14 mouse cellular contexts compared by ENCODE assay signal in the genomic region with DNA sequence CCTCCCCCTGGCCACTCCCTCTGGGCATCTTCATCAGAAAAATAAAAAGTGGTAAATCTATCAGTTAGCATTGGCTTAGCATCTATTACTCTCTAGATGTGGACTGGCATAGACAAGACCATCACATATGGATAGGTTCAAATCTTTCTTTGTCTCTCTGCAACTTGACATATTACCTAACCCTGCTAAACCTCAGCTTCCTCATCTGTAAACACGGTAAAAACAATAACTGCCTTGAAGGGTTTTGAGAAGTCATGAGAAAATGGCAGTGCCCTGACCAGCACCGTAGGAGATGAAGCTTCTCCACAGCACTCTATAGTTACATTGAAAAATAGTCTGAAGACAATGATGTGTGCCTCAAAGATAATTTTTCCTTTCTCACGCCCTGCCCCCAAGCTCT. TPM values are rescaled to one million over a fixed set of nuclear protein-coding genes. Genes with fewer than 3 reads are reported as not detected.
"Had no signal": no experiment of that assay in that cellular context is flagged by ENCODE, and none has a peak within 500 bp of the region (broad histone marks: within the 10 kb centered on the region; RNA-seq: fewer than 3 reads in every experiment).

No protein-coding gene starts in this region.

- H3K9ac ChIP-seq: limb, embryonic 12.5 days; liver, embryonic 14.5 days; midbrain, embryonic 15.5 days; neural tube, embryonic 13.5 days had no signal

- H3K4me3 ChIP-seq: limb, embryonic 12.5 days; megakaryocyte, embryonic 14.5 days; midbrain, embryonic 15.5 days; neural tube, embryonic 13.5 days had no signal

- H3K4me2 ChIP-seq: limb, embryonic 12.5 days; midbrain, embryonic 11.5 days; midbrain, embryonic 15.5 days; neural tube, embryonic 13.5 days had no signal

- H3K9me3 ChIP-seq: limb, embryonic 12.5 days; megakaryocyte, embryonic 14.5 days; midbrain, embryonic 15.5 days; neural tube, embryonic 13.5 days had no signal

- DNase-seq: kidney, postnatal 36 days; lung, adult 2 months; lung, postnatal 36 days; right cerebral cortex, postnatal 25 days; thymus, postnatal 14 days had no signal

- H3K4me1 ChIP-seq: limb, embryonic 12.5 days; midbrain, embryonic 15.5 days; neural tube, embryonic 13.5 days had no signal

- H3K27ac ChIP-seq: kidney, postnatal 0 days; limb, embryonic 12.5 days; liver, embryonic 14.5 days; midbrain, embryonic 15.5 days; neural tube, embryonic 13.5 days had no signal

- H3K36me3 ChIP-seq: limb, embryonic 12.5 days; midbrain, embryonic 15.5 days; neural tube, embryonic 13.5 days had no signal

- ATAC-seq: lung, postnatal 0 days; midbrain, embryonic 15.5 days had no signal

RNA-seq across cellular contexts. Expression of a gene that starts 1.5 kb away (rescaled TPM):
- polyA plus RNA-seq: liver, adult 2 months had no signal
